Mouse (Mus musculus) adrenal gland (tissue): Measurements from ENCODE around the gene Coil.
"Not testable (repeated sequence)": the region's sequence is repeated elsewhere in the genome, so short reads cannot be mapped to it uniquely, and the experiment has no call there.

Source experiments
- intact Hi-C: fragments of 180-260 bp; cut with DNase I; formaldehyde crosslinking; loops from one replicate; pipeline ENCODE4 v1.15.1; 2025

The Coil gene

DNA sequence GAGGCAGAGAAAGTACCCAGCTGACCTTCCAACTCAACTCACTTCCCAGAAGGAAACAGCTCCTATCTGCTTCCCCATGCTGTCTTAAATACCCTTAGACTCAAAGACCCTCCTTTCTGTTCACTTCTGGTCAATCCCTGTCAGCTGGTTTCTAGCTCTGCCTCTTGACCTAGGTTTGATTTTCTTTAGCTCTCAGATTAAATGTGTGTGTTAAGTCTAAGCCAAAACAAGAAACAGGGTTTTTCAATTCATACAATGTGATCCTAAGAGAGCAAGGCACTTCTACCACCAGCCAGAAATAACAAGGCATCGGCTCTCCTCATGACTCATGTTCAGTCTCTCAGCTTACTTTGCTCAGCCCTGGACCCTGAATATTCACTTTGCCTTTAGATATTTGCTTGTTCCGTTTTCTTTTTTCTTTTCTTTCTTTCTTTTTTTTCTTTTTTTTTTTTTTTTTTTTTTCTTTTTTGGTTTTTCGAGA, 3.1 kb upstream of the Coil start, which contains the start of gene Elobl:
Gene Elobl, minus strand, starts transcription at position 51 of the 481 bp plus-strand sequence.
- intact Hi-C loops: loop anchor here (5.0 kb wide), 1 partner anchor 65 kb away; no protein-coding TSS in a partner anchor

DNA sequence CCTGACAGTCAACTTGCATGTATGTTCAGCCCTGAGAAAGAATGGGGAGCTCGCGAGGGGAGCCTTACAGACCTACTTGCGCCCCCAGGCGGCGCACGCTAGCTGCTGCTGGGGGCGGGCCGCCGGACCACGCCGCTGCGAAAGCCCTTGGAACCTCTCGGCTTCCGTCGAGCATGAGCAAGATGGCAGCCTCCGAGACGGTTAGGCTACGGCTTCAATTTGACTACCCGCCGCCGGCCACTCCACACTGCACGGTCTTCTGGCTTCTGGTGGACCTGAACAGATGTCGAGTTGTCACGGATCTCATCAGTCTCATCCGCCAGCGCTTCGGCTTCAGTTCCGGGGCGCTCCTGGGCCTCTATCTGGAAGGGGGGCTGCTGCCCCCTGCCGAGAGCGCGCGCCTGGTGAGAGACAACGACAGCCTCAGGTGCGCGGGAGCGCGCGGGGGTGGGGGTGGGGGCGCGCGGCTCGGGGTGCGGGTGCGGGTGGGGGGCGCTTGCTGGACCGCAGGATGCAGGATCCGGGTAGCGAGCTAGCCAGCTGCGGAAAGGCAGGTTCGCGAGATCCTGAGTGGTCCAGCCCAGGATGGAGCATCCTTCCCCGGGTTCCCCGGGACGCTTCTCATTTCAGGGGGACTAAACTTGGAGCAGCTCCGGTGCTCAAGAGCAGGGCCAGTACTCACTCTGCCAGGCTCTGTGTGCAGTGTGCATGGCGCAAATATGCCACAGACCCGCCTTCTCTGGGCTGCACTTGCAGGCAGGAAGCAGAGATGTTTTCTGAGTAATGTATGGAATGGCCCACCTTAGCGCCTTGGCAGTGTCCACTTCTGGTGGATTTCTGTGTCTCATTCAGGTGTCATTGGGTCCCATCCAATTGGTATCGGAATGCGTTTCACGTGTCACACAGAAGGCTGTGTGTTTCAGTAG, 4.0 kb downstream of the Coil start:
- intact Hi-C loops: no loop called here

DNA sequence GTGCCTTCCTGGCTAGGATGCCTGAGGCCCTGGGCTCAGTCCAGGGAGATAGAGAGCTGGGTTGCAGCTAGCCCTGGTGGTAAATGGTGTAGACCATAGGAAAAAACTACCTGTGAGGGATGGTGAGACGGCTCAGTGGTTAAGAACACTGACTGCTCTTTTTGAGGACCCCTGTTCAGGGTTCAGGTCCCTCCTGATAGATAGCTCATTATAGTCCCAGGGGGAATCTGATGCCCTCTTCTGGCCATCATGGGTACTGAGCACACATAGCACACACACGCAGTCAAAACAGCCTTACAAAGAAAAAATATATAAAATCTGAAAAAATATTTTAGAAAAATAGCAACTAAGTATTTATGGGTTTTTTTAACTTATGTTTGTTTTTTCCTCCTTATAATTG, 6.3 kb downstream of the Coil start:
- intact Hi-C loops: no loop called here

DNA sequence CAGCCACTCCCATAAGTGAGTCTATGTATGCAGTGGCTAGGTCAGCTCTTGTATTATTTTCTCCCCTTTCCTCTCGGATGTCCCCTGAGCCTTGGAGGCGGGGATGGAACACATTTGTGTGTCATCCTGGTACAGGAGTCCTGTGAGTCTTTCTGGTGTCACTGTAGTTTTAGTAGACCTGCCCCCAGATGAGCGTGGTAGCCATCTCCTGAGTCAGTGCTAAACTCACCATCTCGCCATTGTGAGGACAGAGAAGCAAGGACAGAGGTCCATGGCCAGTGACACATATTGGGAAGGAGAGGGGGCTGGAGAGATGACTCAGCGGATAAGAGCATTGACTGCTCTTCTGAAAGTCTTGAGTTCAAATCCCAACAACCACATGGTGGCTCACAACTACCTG, 7.1 kb downstream of the Coil start:
- intact Hi-C loops: no loop called here

DNA sequence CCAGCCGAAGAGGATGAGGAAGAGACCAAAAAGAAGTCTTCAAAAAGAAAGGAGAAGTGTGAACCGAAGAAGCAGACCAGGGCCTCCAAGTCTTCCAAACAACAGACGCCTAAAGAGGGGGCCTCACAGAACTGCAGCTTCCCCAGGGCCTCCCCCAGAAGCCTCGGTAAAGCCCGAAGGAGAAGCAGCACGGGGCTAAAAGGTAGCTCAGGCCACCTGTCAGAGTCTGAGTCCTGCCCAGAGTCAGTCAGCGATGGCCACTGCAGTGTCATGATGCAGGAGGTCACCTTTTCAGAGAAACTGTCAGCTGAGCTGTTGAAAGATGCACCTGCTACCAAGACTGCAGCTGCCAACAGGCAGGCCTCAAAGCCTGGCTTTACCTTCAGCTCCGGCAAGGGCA, 11.3 kb downstream of the Coil start:
- intact Hi-C loops: no loop called here

DNA sequence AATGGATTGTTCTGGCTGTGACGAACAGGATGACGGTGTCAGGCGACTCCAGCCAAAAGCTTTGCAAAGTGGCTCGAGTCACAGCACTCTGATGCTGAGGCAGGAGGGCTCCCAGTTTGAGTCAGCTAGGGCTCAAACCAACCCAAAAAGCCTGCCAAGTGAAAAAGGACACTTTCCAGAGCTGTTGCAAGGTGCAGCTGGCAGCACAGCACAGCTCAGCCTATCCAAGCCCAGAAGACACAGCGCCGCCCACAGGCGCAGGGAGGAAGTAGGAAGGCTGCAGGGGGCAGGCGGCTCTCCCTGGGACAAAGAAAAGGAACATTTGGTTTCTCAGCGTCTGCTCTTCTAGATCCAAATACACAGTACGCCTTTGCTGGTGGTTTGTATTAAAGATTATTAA, 16.6 kb downstream of the Coil start:
- intact Hi-C loops: no loop called here

DNA sequence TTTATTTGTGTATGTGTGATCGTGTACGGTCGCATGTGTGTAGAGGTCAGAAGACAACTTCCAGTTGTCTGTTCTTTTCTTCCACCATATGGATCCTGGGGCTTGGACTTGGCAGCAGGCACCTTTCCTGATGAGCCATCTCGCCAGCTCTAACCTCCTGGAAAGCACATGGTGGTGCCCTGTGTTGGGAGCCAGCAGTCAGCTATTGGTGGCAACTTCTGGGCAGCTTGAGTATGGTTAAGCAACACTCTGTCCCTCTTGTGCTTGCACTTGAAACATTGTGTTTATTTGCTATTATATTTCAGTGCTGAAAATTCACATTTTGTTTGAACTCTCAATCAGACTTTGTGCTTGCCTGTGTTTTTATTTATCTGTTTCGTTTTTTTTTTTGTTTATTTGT, 18.9 kb downstream of the Coil start:
- intact Hi-C loops: no loop called here

DNA sequence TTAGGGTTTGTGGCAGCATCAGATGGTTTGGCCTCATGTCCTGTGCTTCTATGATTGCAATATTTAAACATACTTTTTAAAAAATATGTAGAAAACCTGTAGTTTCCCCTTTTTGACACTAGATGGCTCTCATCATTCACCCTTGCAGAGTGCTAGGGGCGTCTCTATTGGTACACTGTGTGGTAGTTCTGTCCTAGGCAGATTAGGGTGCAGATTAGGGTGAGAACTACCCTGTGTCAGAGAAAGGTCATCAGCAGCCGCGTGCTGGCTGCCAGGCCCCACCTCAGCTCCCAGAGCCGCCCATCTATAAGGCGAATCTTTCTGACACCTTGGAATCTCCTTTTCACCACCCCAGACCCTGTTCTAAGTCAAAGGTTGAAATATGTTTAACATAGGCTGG, 19.5 kb downstream of the Coil start:
- intact Hi-C loops: no loop called here

DNA sequence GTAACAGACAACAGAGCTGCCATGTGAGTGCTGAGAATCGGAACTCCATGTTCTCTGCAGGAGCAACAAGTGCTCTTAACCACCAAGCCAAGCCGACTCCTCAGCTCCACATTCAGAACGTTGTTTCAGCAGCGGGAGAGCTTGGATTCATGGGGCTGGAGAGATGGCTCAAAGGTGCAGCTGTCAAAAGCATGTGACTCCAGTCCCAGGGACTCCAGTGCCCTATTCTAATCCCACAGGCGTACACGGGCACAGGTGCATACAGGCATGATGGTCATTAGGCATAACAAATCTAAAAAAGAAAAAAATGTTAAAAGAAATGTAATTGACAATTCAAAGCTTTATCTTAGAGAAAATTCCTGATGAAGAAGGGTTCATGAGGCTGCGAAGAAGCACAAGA, 23.1 kb downstream of the Coil start:
- intact Hi-C loops: loop anchor here (2.0 kb wide), 1 partner anchor 46 kb away; no protein-coding TSS in a partner anchor

DNA sequence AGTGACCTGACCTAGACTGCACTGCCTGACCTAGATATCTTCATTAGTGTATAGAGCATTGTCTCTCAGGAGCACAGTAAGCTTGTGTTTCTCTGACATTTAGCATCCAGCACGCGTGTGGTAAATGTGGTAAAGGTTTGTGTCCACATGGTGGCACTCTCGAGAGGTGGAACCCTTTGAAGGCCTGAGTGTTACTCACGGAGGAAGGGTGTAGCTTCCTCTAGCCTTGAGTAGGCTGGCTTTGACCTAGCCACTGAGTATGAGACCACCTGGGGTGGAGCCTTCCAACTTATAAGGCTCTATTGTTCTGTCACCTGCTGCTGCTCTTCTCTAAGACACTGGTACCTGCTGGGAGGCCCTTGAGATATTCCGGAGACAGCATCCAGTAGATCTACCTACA, 23.6 kb downstream of the Coil start:
- intact Hi-C loops: loop anchor here (2.0 kb wide), 1 partner anchor 45 kb away; no protein-coding TSS in a partner anchor

DNA sequence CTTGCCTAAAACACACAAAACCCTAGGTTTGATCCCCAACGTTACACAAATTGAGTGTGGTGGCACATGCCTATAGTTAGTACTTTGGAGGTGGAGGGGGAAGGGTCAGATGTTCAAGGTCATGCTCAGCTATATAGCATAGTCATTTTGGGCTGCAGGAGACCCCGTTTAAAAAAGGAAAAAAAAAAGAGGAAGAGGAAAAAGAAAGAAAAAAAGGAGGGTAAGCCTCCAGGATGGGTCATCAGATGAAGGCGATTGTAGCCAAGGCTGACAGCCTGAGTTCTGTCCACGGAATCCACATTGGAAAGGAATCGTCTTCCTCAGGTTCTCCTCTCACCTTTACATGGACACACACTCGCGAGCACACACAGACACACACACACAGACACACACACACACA, 24.4 kb downstream of the Coil start:
- intact Hi-C loops: no loop called here

DNA sequence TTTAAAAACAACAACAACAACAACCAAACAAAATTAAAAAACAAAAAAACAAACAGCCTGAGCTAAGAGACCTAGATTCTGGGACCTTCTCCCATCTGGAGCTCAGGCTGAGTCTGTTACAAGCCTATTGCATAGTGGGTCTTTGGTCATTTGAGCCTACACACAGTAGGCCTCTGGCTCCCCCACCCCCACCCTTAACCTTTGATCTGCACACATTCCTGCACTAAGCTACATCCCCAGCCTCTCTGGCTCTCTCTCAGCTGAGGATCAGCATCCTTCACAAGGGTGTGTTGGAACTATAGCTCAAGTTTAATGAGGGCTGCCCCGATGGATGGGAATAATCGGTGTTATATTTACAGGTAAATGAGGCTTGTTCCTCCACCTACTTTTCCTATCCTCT, 25.6 kb downstream of the Coil start:
- intact Hi-C loops: no loop called here

DNA sequence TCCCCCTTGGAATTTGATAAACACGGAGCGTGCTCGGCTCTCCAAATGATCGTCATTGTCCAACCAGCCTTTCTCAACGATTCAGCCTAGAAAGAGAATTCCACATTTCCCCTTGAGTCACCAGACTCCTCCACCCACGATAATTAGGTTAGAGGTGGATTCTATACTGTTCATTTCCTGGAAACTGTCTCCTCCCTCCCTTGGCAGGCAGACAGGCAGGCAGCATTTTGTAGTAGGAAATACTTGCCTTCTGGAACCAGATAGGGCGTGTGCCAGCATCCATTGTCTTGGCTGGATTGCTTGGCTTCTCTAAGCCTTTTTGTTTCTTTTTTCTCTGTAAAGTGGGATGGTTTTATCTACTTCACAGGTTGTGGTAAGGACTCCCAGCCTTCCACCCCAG, 26.4 kb downstream of the Coil start:
- intact Hi-C loops: no loop called here

DNA sequence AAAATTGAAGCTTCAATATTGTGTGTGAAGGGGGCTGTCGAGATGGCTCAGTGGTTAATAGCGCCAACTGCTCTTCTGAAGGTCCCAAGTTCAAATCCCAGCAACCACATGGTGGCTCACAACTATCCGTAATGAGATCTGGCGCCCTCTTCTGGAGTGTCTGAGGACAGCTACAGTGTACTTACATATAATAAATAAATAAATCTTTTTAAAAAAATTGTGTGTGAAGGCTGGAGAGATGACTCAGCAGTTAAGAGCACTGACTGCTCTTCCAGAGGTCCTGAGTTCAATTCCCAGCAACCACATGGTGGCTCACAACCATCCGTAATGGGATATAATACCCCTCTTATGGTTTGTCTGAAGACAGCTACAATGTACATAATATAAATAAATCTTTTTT, 27.3 kb downstream of the Coil start:
- intact Hi-C loops: not testable (repeated sequence)

DNA sequence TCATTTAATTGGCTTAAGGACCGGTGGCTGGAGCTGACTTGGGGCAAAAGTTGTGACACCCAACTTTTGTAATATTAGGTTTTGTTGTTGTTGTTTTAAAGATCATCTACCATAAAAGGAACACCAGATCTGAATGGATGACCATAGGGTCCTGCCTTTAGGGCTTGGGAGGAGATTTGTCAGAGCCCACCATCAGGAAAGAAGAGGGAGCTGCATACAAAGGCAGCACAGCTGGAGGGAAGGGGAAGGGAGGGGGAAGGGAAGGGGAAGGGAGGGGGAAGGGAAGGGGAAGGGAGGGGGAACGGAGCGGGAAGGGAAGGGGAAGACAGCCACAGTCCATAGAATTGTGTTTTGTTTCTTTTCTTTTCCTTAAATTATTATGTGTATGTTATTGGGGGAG, 28.4 kb downstream of the Coil start:
- intact Hi-C loops: no loop called here

DNA sequence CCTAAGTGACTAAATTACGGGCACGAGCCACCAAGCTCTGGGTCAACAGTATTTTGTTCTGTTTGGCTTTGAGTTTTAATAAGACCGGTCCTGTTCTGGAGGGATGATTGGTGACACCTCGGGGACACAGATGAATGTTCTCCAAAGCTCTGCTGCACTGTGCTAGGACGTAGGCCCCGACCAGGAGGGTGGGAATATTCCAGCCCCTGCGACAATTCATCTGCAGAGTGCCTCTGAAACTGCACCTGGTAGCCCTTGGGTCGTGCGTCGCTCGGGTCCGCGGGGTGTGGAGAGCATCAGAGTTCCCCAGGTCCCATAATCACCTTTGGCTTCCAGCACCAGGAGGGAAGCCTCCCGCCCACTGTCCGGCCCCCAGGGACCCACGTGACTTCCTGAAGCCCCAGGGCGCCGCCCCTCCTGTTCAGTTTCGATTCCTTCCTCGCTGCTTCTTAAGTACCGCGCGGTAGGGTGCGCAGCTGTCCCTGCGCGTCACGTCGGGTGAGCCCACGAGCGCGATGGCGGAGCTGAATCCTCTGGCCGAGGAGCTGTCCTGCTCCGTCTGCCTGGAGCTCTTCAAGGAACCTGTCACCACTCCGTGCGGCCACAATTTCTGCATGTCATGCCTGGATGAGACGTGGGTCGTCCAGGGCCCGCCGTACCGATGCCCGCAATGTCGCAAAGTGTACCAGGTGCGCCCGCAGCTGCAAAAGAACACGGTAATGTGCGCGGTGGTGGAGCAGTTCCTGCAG, 29.1 kb downstream of the Coil start, which contains the start of gene Trim25:
Gene Trim25, plus strand, starts transcription at position 403 of the 749 bp plus-strand sequence.
- intact Hi-C loops: no loop called here

DNA sequence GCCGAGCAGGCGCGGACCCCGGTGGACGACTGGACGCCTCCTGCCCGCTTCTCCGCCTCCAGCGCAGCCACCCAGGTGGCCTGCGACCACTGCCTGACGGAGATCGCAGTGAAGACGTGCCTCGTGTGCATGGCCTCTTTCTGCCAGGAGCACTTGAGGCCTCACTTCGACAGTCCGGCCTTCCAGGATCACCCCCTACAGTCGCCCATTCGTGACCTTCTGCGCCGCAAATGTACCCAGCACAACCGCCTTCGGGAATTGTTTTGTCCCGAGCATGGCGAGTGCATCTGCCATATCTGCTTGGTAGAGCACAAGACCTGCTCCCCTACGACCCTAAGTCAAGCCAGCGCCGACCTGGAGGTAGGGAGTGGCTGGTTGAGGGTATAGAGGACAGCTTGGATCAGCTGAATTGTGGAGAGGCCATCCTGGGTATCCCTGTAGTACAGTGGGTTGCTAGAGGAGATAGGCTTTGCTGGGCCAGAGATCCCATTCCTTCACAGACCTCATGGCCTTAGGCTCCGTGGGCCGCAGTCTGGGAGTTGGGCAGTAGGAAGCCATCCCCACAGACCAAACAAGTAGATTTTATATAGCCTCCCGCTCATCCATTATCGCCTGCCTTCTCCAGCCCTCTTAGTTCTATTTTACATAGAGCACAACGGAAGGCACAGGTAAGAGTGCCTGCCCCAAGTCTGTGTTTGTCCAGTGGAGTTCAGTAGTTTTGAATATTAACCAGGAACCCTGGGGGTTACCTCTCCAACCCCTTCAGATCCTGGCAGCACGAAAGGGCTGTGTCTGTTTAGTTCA, 29.9 kb downstream of the Coil start:
- intact Hi-C loops: no loop called here

DNA sequence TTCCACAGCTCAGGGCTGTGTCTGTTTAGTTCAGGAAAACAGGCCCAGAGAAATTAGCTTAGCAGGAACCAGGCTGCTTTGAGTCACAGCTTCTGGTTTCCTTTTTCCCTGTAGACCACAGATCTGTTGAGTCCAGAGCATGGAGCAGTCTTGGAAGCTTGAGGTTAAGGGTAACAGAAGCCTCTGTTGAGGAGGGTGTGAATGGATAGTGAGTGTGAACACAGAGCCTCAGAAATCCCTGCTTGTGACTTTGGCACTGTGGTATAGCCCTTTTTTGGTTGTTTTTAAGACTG, 30.4 kb downstream of the Coil start:
- intact Hi-C loops: no loop called here

DNA sequence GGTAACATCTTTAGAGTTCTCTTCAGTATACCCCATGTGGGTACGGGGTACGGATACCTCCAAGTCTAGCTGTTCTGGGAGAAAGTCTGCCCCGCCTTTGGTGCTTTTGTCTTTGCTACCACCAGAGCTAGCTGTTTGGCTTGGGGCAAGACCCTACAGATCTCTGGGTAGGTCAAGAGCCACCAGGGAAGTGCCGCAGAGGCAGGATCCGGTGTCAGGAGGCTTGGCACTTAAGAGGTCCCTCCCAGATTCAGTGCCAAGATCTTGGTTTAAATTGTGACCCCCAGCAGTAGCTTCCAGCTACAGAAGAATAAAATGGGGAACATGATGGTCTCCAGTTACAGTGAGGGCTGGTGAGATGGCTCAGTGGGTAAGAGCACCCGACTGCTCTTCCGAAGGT, 31.5 kb downstream of the Coil start:
- intact Hi-C loops: no loop called here

DNA sequence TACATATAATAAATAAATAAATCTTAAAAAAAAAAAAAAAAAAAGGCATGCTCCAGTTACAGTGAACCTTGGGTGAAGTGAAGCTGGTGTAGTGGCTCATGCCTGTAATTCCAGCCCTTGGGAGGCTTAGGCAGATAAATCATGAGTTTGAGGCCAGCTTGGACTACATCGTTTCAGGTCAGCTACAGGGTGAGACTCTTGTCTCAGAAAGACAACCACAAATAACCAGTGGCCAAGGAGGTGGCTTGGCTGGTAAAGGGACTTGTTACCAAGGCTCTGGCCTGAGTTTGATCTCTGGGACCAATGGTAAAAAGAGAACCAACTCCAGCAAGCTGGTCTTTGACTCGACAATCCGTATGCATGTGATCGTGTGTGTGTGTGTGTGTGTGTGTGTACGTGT, 32.0 kb downstream of the Coil start:
- intact Hi-C loops: no loop called here

DNA sequence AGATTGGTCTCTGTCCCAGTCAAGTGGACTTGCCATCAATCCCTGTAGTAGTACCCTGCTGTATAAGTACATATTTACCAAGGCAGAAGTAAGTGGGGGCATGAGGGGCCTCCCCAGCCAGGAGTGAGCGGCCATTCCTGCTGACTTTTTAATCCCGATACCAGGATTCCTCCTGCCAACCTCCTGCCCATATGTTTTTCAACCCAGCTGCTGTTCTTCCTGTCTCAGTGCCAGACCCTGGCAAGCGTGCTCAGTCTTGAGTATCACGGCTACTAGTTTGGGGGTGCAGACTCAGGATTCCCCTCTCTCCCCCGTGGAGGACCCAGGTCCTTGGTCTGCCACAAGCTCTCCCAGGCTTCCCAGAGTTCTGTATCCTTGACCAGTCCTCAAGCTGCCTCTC, 32.6 kb downstream of the Coil start:
- intact Hi-C loops: no loop called here

DNA sequence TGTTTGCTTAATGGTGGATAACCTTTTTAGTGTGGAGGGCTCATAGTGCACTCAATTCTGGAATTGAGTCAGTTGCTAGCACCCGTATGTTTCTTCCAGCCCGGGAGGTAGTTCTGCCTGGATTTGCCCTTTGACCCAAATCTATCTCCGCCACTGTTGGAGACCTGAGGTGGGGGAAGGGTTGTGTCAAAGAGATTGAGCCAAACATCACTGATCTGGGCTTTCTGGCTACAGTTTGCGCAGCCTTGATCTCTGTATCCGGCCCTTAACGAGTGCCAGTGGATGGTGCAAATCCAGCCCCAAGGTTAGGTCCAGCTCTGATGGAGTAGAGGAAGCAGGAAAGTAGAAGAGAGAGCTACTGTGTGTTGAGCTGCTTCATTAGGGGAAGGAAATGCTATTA, 33.0 kb downstream of the Coil start:
- intact Hi-C loops: no loop called here
